Mouse (Mus musculus): Measurements from ENCODE around the gene Tspan11. TPM values are rescaled to one million over a fixed set of nuclear protein-coding genes. Genes with fewer than 3 reads are reported as not detected.

Gene Tspan11
- polyA plus RNA-seq (2012; rRNA removed) = 5.3 and 6.1 TPM in 2 replicates

GRCm38 (mm10) chr6:127887511-127888421 is at the start of gene Tspan11:
Tspan11 (plus strand) TSS chr6:127887589.

Other genes with a start within 250 kb of the Tspan11 start
- 22.0 and 25.3 TPM in 2 replicates for gene Prmt8, start 118.1 kb upstream of the Tspan11 start, polyA plus RNA-seq (2012; rRNA removed)

Data from central nervous system, embryonic 18 days (tissue).